Mouse (Mus musculus) gonadal fat pad, adult 2 months (tissue): ENCODE data around the gene Nras. TPM values are rescaled to one million over a fixed set of nuclear protein-coding genes. Genes with fewer than 3 reads are reported as not detected.

Experiments used
- DNase-seq: peaks from one replicate; pipeline ENCODE4 v3.0.0-alpha.2; 2012; ENCODE audit warnings: low read depth
- polyA plus RNA-seq: library from polyadenylated mRNA; depleted of rRNA; stranded (reverse); fragments of >200 nt; gene quantifications from 2 replicates; pipeline ENCODE4 v1.2.3, GENCODE M21; 2012; rRNA removed

The Nras gene
- polyA plus RNA-seq, 1 experiment: 26.1 TPM

DNA sequence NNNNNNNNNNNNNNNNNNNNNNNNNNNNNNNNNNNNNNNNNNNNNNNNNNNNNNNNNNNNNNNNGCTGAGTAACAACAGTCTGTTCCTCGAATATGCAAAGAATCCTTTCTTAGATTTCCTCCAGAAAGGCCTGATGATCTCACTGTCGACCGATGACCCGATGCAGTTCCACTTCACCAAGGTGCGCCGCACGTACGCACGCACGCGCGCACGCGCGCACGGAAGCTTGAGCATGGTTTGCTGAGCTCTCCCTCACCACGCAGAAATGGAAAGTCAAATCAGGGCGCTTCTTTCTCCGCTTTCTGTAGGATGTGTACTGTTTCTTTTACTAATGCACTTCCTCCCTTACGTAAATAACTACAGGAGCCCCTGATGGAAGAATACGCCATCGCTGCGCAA is 40.6 kb downstream of the Nras start:
- no peak for DNase-seq

DNA sequence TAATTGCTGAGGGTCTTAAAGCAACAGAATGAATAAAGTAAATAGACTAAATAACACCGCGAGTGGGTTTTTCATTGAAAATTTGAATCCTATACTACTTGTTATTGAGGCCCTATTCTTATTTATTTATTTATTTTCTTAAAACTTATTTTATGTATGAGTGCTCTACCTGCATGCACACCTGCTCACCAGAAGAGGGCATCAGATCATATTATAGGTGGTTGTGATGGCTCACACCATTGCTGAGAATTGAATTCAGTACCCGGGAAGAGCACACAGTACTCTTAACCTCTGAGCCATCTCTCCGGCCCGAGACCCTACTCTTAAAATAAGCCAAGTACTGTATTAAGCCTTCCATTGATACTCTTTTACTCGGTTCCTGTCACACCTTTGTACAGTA is 41.6 kb downstream of the Nras start:
- no peak for DNase-seq

DNA sequence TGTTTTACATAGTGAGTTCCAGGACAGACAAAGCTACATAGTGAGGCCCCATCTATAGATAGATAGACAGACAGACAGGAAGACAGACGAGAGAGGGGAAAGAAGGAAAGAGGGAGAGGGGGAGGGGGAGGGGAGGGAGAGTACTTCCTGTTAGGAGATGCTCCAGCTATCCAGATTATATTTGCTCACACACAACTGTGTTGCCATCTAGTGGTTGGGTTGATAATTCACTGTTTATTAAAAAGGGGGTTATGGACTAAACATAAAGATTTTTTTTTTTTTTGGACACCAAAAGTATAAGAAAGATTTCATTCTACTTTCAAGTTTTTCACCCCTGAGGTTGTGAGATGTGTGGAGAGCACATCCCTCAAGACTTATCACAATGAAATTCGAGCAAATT is 42.6 kb downstream of the Nras start:
- no peak for DNase-seq

DNA sequence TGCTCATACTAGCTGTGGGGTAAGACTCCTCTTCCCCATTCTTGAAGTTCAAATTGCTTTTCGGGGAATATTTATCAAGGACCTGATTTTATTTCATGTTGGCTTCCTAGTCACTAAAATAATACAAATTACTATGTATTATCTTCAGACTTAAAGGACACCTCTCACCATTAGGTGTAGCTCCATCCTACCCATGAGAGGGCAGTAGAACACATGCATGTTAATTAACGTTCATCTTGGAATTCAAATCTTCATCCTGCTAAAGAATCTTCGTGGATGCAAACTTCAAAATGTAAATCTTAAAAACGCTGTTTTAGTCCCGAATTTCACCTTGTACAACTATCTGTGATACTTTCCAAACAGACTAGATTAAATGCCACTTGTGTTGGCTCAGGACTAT is 43.1 kb downstream of the Nras start:
- peak; percentile 16 for DNase-seq

DNA sequence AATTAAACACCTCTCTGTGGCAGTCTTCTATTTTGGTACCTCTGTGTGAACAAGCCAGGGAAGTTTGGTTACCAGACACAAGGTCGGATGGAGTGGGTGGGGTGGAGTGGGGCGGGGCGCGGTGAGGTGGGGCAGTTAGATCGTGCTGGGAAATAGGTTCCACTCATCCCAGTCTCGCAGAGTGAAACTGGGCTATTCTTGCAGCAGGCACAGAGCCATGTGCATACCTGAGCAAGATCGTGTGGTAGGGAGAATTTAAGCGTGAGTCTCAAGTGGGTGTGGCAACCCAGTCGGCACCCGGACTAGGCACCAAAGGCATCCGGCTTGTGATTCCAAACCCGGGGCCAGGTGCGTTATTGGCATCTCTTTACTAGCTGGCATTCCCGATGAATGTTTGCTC is 43.8 kb downstream of the Nras start:
- no peak for DNase-seq

DNA sequence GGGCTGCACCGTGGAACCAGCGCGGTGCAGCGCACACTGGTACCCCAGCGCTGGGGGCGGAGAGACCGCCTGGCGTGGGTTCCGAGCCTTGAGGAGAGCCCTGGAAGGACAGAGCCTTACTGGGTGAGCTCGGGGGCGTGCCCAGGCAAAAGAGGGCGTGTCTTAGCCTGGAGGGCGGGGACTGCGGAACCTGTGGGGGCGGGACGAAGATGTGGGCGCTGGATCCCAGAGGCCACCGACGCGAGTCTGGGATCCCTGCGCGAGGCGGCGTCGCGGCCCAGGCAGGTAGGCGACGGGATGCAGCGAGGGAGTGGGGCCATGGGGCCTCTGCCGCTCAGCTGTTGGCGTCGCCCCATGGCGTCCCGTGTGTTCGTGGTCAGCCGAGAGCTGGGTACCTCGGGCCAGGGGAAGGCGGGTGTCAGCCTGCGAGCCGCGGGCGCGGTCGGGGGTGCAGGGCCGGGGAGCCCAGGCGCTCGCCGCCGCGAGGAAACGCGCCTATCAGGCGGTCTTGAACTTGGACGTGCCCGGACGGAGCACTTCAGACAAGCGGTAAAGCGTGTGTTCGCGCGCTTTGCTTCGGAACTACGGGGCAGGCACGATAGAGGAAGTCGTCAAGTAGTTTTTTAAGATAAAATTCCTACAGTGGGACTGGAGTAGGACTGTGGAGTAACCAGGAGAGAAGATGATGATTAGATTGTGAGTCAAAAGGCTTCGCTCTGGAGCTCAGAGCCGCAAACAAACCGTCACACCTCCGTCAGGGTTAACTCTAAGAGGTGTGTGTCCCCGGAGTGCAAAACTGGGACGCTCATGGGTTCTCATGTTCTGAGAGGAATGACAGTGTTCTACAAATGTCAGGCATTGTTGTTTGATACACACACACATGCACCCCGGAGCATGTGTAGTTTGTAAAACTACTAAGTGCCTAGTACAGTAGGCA is 44.6 kb downstream of the Nras start, which contains the start of gene Dennd2c:
Dennd2c (plus strand) TSS at position 151 of the 937 bp plus-strand sequence.
- DNase-seq: peak; percentile 51

DNA sequence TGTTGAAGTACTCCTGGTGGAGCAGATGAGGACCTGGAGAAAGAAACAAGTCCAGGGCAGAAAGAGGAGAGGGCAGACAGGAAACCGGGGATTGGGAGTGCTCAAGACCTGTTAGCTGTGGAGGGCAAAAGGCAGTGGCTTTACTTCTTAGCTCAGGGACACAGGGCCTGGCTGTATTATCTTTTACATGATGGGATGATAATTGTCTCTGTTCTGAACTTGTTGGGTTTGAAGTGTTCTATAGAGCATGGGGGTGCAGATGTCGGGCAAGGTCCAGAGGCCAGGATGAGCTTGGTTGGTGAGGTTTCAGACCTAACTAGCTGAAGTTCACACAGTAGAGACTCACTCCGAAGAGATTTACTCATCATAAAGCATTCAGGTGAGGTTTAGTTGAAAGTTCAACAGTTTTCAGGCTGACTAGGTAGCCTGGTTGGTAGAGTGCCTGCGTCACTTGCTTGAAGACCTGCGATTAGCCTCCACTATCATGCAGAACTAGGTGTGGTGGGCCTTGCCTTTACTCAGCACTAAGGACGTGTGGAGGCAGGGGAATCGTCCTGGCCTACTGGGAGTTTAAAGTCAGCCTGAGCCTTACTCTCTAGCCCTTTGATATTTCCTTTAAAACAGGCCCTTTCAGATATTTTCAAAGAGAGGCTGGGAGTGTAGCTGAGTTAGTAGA is 49.6 kb downstream of the Nras start:
- no peak for DNase-seq

DNA sequence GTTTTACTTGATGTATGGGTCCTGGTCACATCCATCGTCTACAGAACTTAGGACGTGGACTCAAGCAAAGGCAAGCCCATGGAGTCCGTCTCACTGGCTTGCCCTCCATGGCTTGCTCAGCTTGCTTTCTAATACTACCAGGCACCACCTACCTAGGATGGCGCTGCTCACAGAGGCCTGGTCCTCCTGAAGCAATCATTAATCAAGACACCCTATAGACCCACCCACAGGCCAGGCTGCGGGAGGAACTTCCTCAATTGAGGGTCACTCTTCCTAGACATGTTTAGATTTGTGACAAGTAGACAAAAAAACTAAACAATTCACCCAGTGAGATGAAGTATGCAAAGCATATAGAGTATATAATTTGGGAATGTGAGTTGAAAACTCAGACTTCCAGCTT is 54.1 kb downstream of the Nras start:
- no peak for DNase-seq

Other genes with a start within 250 kb of the Nras start
- gene Sycp1, start 122.2 kb upstream of the Nras start, polyA plus RNA-seq: not detected in 2 replicates
- gene Nr1h5, start 94.2 kb upstream of the Nras start, polyA plus RNA-seq: 0.13 and 0.14 TPM in 2 replicates
- 29.8 and 30.4 TPM in 2 replicates for gene Sike1, start 62.6 kb upstream of the Nras start, polyA plus RNA-seq
- 53.1 and 58.7 TPM in 2 replicates for gene Csde1, start 37.9 kb upstream of the Nras start, polyA plus RNA-seq
- gene Ampd1, start 15.7 kb downstream of the Nras start, polyA plus RNA-seq: 0.10 and 0.27 TPM in 2 replicates
- 0.77 and 0.89 TPM in 2 replicates for gene Dennd2c, start 44.3 kb downstream of the Nras start, polyA plus RNA-seq
- 22.3 and 28.9 TPM in 2 replicates for gene Bcas2, start 113.4 kb downstream of the Nras start, polyA plus RNA-seq
- gene Trim33, start 221.0 kb downstream of the Nras start, polyA plus RNA-seq: 14.0 and 14.8 TPM in 2 replicates